Mouse (Mus musculus): ENCODE data around the gene Rpl6.

The Rpl6 gene

GRCm38 (mm10) chr5:121245201-121245600 lies 40.9 kb downstream of the Rpl6 start:
- Histone ChIP-seq H3K36me3 (ENCODE audit: control insufficient read depth, insufficient read depth, low read length, poor library complexity, severe bottlenecking) (no peaks in the 10 kb centered on the region), H3K27me3 (ENCODE audit: control insufficient read depth, insufficient read depth, low read length, poor library complexity, severe bottlenecking) (no peaks in the 10 kb centered on the region)
- no peak for DNase-seq (ENCODE audit: low read depth, low spot score)

GRCm38 (mm10) chr5:121248766-121249394 lies 44.6 kb downstream of the Rpl6 start:
- Histone ChIP-seq H3K36me3 (ENCODE audit: control insufficient read depth, insufficient read depth, low read length, poor library complexity, severe bottlenecking) (no peaks in the 10 kb centered on the region), H3K27me3 (ENCODE audit: control insufficient read depth, insufficient read depth, low read length, poor library complexity, severe bottlenecking) (no peaks in the 10 kb centered on the region)
- no peak for DNase-seq (ENCODE audit: low read depth, low spot score)

- H3K27me3 ChIP-seq (ENCODE audit: control insufficient read depth, insufficient read depth, low read length, poor library complexity, severe bottlenecking): no peaks in the 10 kb centered on the region
- no peak for DNase-seq (ENCODE audit: low read depth, low spot score)
- H3K36me3 ChIP-seq (ENCODE audit: control insufficient read depth, insufficient read depth, low read length, poor library complexity, severe bottlenecking): peaks cover under 1% of the 10 kb centered on the region; the same call in 1 of the 2 replicates
Observed at GRCm38 (mm10) chr5:121249693-121250092, 45.4 kb downstream of the Rpl6 start.

GRCm38 (mm10) chr5:121251813-121252212 lies 47.5 kb downstream of the Rpl6 start:
- H3K27me3 ChIP-seq (ENCODE audit: control insufficient read depth, insufficient read depth, low read length, poor library complexity, severe bottlenecking): no peaks in the 10 kb centered on the region
- H3K36me3 ChIP-seq (ENCODE audit: control insufficient read depth, insufficient read depth, low read length, poor library complexity, severe bottlenecking): peaks cover 2% of the 10 kb centered on the region; the same call in 1 of the 2 replicates
- DNase-seq (ENCODE audit: low read depth, low spot score): no peak

GRCm38 (mm10) chr5:121253816-121254497 lies 49.7 kb downstream of the Rpl6 start:
- H3K36me3 ChIP-seq (ENCODE audit: control insufficient read depth, insufficient read depth, low read length, poor library complexity, severe bottlenecking): peaks cover 2% of the 10 kb centered on the region; the same call in 1 of the 2 replicates
- no peaks in the 10 kb centered on the region for H3K27me3 ChIP-seq (ENCODE audit: control insufficient read depth, insufficient read depth, low read length, poor library complexity, severe bottlenecking)
- DNase-seq (ENCODE audit: low read depth, low spot score): no peak

- DNase-seq (ENCODE audit: low read depth, low spot score): no peak
- no peaks in the 10 kb centered on the region for H3K27me3 ChIP-seq (ENCODE audit: control insufficient read depth, insufficient read depth, low read length, poor library complexity, severe bottlenecking)
- H3K36me3 ChIP-seq (ENCODE audit: control insufficient read depth, insufficient read depth, low read length, poor library complexity, severe bottlenecking): peaks cover 2% of the 10 kb centered on the region; the same call in 1 of the 2 replicates
Observed at GRCm38 (mm10) chr5:121254977-121255376, 50.7 kb downstream of the Rpl6 start.
